Mouse (Mus musculus): Measurements from ENCODE around the gene Anp32a. TPM values are rescaled to one million over a fixed set of nuclear protein-coding genes. Genes with fewer than 3 reads are reported as not detected.

Anp32a gene
- polyA plus RNA-seq (2014; fragmentation: Nextera tagmentation; extraction: Ambion mirVana), result 220 and 221 TPM in 2 replicates

- no peaks in the 10 kb centered on the region for H3K27me3 ChIP-seq (ENCODE audit: control insufficient read depth, insufficient read depth, low read length)
- no peaks in the 10 kb centered on the region for H3K36me3 ChIP-seq (ENCODE audit: control insufficient read depth, insufficient read depth, low read length)
- peaks cover 6% of the 10 kb centered on the region; the same call in 1 of the 2 replicates for H3K4me1 ChIP-seq (replicated peaks; ENCODE audit: control insufficient read depth, insufficient read depth, low read length)
- peak within 1 kb of the TSS; percentile 78 for H3K4me3 ChIP-seq (ENCODE audit: low read depth, low read length)
- H3K27ac ChIP-seq (ENCODE audit: low read depth, low read length), result peak within 1 kb of the TSS; percentile 96
- DNase-seq (ENCODE audit: low spot score) (peak; percentile 96), ATAC-seq (ENCODE audit: low FRiP score) (peak; percentile 89)
- H3K4me2 ChIP-seq (replicated peaks; ENCODE audit: low read depth, low read length), result peak within 1 kb of the TSS; percentile 88
- WGBS, result 0% methylated on average over 27 of the region's 34 CpGs
- H3K9me3 ChIP-seq (ENCODE audit: control insufficient read depth, low read length), result no peaks in the 10 kb centered on the region
- peak within 1 kb of the TSS; percentile 82 for H3K9ac ChIP-seq (ENCODE audit: low read depth, low read length)
These were observed at the start of gene Anp32a for GRCm38 (mm10) chr9:62341123-62341486. TSS of gene Anp32a (plus strand) at chr9:62341293.

- 30% methylated on average over 7 of the region's 7 CpGs for WGBS
- Histone ChIP-seq H3K9me3 (ENCODE audit: control insufficient read depth, low read length) (no peaks in the 10 kb centered on the region), H3K27me3 (ENCODE audit: control insufficient read depth, insufficient read depth, low read length) (no peaks in the 10 kb centered on the region), H3K4me3 (ENCODE audit: low read depth, low read length) (no peak overlapping the region), H3K27ac (ENCODE audit: low read depth, low read length) (no peak overlapping the region), H3K4me1 (replicated peaks; ENCODE audit: control insufficient read depth, insufficient read depth, low read length) (no peaks in the 10 kb centered on the region), H3K36me3 (ENCODE audit: control insufficient read depth, insufficient read depth, low read length) (no peaks in the 10 kb centered on the region), H3K4me2 (replicated peaks; ENCODE audit: low read depth, low read length) (no peak overlapping the region), H3K9ac (ENCODE audit: low read depth, low read length) (no peak overlapping the region)
- peak; percentile 90 for DNase-seq (ENCODE audit: low spot score)
- ATAC-seq (ENCODE audit: low FRiP score), result no peak
These were observed 45.9 kb upstream of the Anp32a start for GRCm38 (mm10) chr9:62295006-62295698.

GRCm38 (mm10) chr9:62296891-62297290, 44.2 kb upstream of the Anp32a start:
- no peak overlapping the region for H3K27ac ChIP-seq (ENCODE audit: low read depth, low read length)
- H3K4me1 ChIP-seq (replicated peaks; ENCODE audit: control insufficient read depth, insufficient read depth, low read length), result no peaks in the 10 kb centered on the region
- no peak overlapping the region for H3K9ac ChIP-seq (ENCODE audit: low read depth, low read length)
- DNase-seq (ENCODE audit: low spot score), result no peak
- 72% methylated on average over 1 of the region's 1 CpGs for WGBS
- H3K9me3 ChIP-seq (ENCODE audit: control insufficient read depth, low read length), result no peaks in the 10 kb centered on the region
- no peak overlapping the region for H3K4me2 ChIP-seq (replicated peaks; ENCODE audit: low read depth, low read length)
- no peak for ATAC-seq (ENCODE audit: low FRiP score)
- no peak overlapping the region for H3K4me3 ChIP-seq (ENCODE audit: low read depth, low read length)
- no peaks in the 10 kb centered on the region for H3K36me3 ChIP-seq (ENCODE audit: control insufficient read depth, insufficient read depth, low read length)
- no peaks in the 10 kb centered on the region for H3K27me3 ChIP-seq (ENCODE audit: control insufficient read depth, insufficient read depth, low read length)

GRCm38 (mm10) chr9:62315556-62315955, 25.5 kb upstream of the Anp32a start:
- 91% methylated on average over 6 of the region's 6 CpGs for WGBS
- DNase-seq (ENCODE audit: low spot score), result no peak
- H3K9ac ChIP-seq (ENCODE audit: low read depth, low read length), result no peak overlapping the region
- H3K4me3 ChIP-seq (ENCODE audit: low read depth, low read length), result no peak overlapping the region
- ATAC-seq (ENCODE audit: low FRiP score), result no peak
- no peaks in the 10 kb centered on the region for H3K27me3 ChIP-seq (ENCODE audit: control insufficient read depth, insufficient read depth, low read length)
- no peaks in the 10 kb centered on the region for H3K9me3 ChIP-seq (ENCODE audit: control insufficient read depth, low read length)
- no peak overlapping the region for H3K4me2 ChIP-seq (replicated peaks; ENCODE audit: low read depth, low read length)
- no peaks in the 10 kb centered on the region for H3K4me1 ChIP-seq (replicated peaks; ENCODE audit: control insufficient read depth, insufficient read depth, low read length)
- no peaks in the 10 kb centered on the region for H3K36me3 ChIP-seq (ENCODE audit: control insufficient read depth, insufficient read depth, low read length)
- no peak overlapping the region for H3K27ac ChIP-seq (ENCODE audit: low read depth, low read length)

GRCm38 (mm10) chr9:62318729-62319128, 22.4 kb upstream of the Anp32a start:
- ATAC-seq (ENCODE audit: low FRiP score) (no peak), DNase-seq (ENCODE audit: low spot score) (no peak)
- H3K36me3 ChIP-seq (ENCODE audit: control insufficient read depth, insufficient read depth, low read length), result no peaks in the 10 kb centered on the region
- WGBS, result 80% methylated on average over 4 of the region's 4 CpGs
- H3K9ac ChIP-seq (ENCODE audit: low read depth, low read length), result no peak overlapping the region
- H3K27me3 ChIP-seq (ENCODE audit: control insufficient read depth, insufficient read depth, low read length), result no peaks in the 10 kb centered on the region
- H3K4me1 ChIP-seq (replicated peaks; ENCODE audit: control insufficient read depth, insufficient read depth, low read length), result no peaks in the 10 kb centered on the region
- H3K9me3 ChIP-seq (ENCODE audit: control insufficient read depth, low read length), result no peaks in the 10 kb centered on the region
- H3K4me3 ChIP-seq (ENCODE audit: low read depth, low read length), result no peak overlapping the region
- no peak overlapping the region for H3K27ac ChIP-seq (ENCODE audit: low read depth, low read length)
- H3K4me2 ChIP-seq (replicated peaks; ENCODE audit: low read depth, low read length), result no peak overlapping the region

- no peak for DNase-seq (ENCODE audit: low spot score)
- H3K4me3 ChIP-seq (ENCODE audit: low read depth, low read length), result no peak overlapping the region
- no peak overlapping the region for H3K9ac ChIP-seq (ENCODE audit: low read depth, low read length)
- H3K9me3 ChIP-seq (ENCODE audit: control insufficient read depth, low read length), result no peaks in the 10 kb centered on the region
- WGBS, result 88% methylated on average over 1 of the region's 1 CpGs
- no peaks in the 10 kb centered on the region for H3K36me3 ChIP-seq (ENCODE audit: control insufficient read depth, insufficient read depth, low read length)
- no peaks in the 10 kb centered on the region for H3K27me3 ChIP-seq (ENCODE audit: control insufficient read depth, insufficient read depth, low read length)
- H3K27ac ChIP-seq (ENCODE audit: low read depth, low read length), result no peak overlapping the region
- ATAC-seq (ENCODE audit: low FRiP score), result no peak
- H3K4me2 ChIP-seq (replicated peaks; ENCODE audit: low read depth, low read length), result no peak overlapping the region
- no peaks in the 10 kb centered on the region for H3K4me1 ChIP-seq (replicated peaks; ENCODE audit: control insufficient read depth, insufficient read depth, low read length)
These were observed 17.3 kb upstream of the Anp32a start for GRCm38 (mm10) chr9:62323816-62324215.

GRCm38 (mm10) chr9:62325965-62326364, 15.1 kb upstream of the Anp32a start:
- H3K4me1 ChIP-seq (replicated peaks; ENCODE audit: control insufficient read depth, insufficient read depth, low read length), result no peaks in the 10 kb centered on the region
- WGBS, result 71% methylated on average over 3 of the region's 3 CpGs
- no peak overlapping the region for H3K9ac ChIP-seq (ENCODE audit: low read depth, low read length)
- no peak overlapping the region for H3K4me2 ChIP-seq (replicated peaks; ENCODE audit: low read depth, low read length)
- H3K4me3 ChIP-seq (ENCODE audit: low read depth, low read length), result no peak overlapping the region
- H3K27ac ChIP-seq (ENCODE audit: low read depth, low read length), result no peak overlapping the region
- DNase-seq (ENCODE audit: low spot score), result no peak
- H3K9me3 ChIP-seq (ENCODE audit: control insufficient read depth, low read length), result no peaks in the 10 kb centered on the region
- H3K27me3 ChIP-seq (ENCODE audit: control insufficient read depth, insufficient read depth, low read length), result no peaks in the 10 kb centered on the region
- no peaks in the 10 kb centered on the region for H3K36me3 ChIP-seq (ENCODE audit: control insufficient read depth, insufficient read depth, low read length)
- no peak for ATAC-seq (ENCODE audit: low FRiP score)

GRCm38 (mm10) chr9:62334298-62334825, 6.7 kb upstream of the Anp32a start:
- no peak overlapping the region for H3K9ac ChIP-seq (ENCODE audit: low read depth, low read length)
- H3K4me2 ChIP-seq (replicated peaks; ENCODE audit: low read depth, low read length), result no peak overlapping the region
- 91% methylated on average over 9 of the region's 9 CpGs for WGBS
- no peak overlapping the region for H3K27ac ChIP-seq (ENCODE audit: low read depth, low read length)
- ATAC-seq (ENCODE audit: low FRiP score) (no peak), DNase-seq (ENCODE audit: low spot score) (no peak)
- H3K9me3 ChIP-seq (ENCODE audit: control insufficient read depth, low read length), result no peaks in the 10 kb centered on the region
- no peaks in the 10 kb centered on the region for H3K4me1 ChIP-seq (replicated peaks; ENCODE audit: control insufficient read depth, insufficient read depth, low read length)
- H3K4me3 ChIP-seq (ENCODE audit: low read depth, low read length), result no peak overlapping the region
- H3K27me3 ChIP-seq (ENCODE audit: control insufficient read depth, insufficient read depth, low read length), result no peaks in the 10 kb centered on the region
- no peaks in the 10 kb centered on the region for H3K36me3 ChIP-seq (ENCODE audit: control insufficient read depth, insufficient read depth, low read length)

- Histone ChIP-seq H3K27ac (ENCODE audit: low read depth, low read length) (no peak overlapping the region), H3K4me1 (replicated peaks; ENCODE audit: control insufficient read depth, insufficient read depth, low read length) (no peaks in the 10 kb centered on the region), H3K4me3 (ENCODE audit: low read depth, low read length) (no peak overlapping the region), H3K36me3 (ENCODE audit: control insufficient read depth, insufficient read depth, low read length) (no peaks in the 10 kb centered on the region), H3K9me3 (ENCODE audit: control insufficient read depth, low read length) (no peaks in the 10 kb centered on the region), H3K4me2 (replicated peaks; ENCODE audit: low read depth, low read length) (no peak overlapping the region), H3K27me3 (ENCODE audit: control insufficient read depth, insufficient read depth, low read length) (no peaks in the 10 kb centered on the region), H3K9ac (ENCODE audit: low read depth, low read length) (no peak overlapping the region)
- no peak for ATAC-seq (ENCODE audit: low FRiP score)
- DNase-seq (ENCODE audit: low spot score), result no peak
- 43% methylated on average over 12 of the region's 12 CpGs for WGBS
These were observed 5.7 kb upstream of the Anp32a start for GRCm38 (mm10) chr9:62335396-62335795.
